Mouse (Mus musculus) cortical plate, adult 2 months (tissue): Measurements from ENCODE around the gene Tmx1.
A peak's percentile ranks its signal among the peaks of the same experiment; 100 is the strongest.

Source experiments
- CTCF ChIP-seq: fragments of 200-500 bp; IDR thresholded peaks from 2 replicates; pipeline ENCODE4 v1.5.1; 2011; ENCODE audit warnings: mild to moderate bottlenecking, control low read depth, low read length; ENCODE audit not compliant: insufficient read depth; ENCODE audit errors: extremely low read depth
- POLR2A ChIP-seq: fragments of 200-500 bp; IDR thresholded peaks from 2 replicates; pipeline ENCODE4 v1.6.1; 2011; ENCODE audit warnings: mild to moderate bottlenecking, low read length, control low read depth; ENCODE audit not compliant: insufficient read depth; ENCODE audit errors: extremely low read depth

- TF ChIP-seq CTCF (peak; percentile 59), POLR2A (no peak)
These were observed 41.8 kb downstream of the Tmx1 start for GRCm38 (mm10) chr12:70494494-70495281.
